Mouse (Mus musculus) bone marrow macrophage, adult 2 months (primary cell): ENCODE data around the gene Dpp8. TPM values are rescaled to one million over a fixed set of nuclear protein-coding genes. Genes with fewer than 3 reads are reported as not detected.
"Not testable (repeated sequence)": the region's sequence is repeated elsewhere in the genome, so short reads cannot be mapped to it uniquely, and the experiment has no call there.

Experiments used
- H3K27ac ChIP-seq: 2 replicates; pipeline ENCODE4 v1.5.1; 2012; ENCODE audit warnings: low read depth, low read length; ENCODE audit not compliant: insufficient read depth
- H3K4me1 ChIP-seq: 2 replicates; pipeline ENCODE4 v1.6.1; 2012; ENCODE audit warnings: low read length; ENCODE audit not compliant: control insufficient read depth, insufficient read depth
- H3K4me3 ChIP-seq: 2 replicates; pipeline ENCODE4 v1.5.1; 2012; ENCODE audit warnings: mild to moderate bottlenecking, low read length, moderate library complexity; ENCODE audit not compliant: insufficient read depth
- CTCF ChIP-seq: IDR thresholded peaks from 2 replicates; pipeline ENCODE4 v1.5.1; 2012; ENCODE audit warnings: low read depth, mild to moderate bottlenecking, low read length, moderate library complexity
- POLR2A ChIP-seq: IDR thresholded peaks from 2 replicates; pipeline ENCODE4 v1.6.1; 2012; ENCODE audit warnings: mild to moderate bottlenecking, low read depth, low read length, borderline replicate concordance
- polyA plus RNA-seq: library from polyadenylated mRNA; stranded (reverse); fragments of >200 nt; gene quantifications from 2 replicates; pipeline ENCODE4 v1.2.4, GENCODE M21; 2012; ENCODE audit not compliant: missing spikeins, insufficient read depth, insufficient read length

Gene Dpp8
- polyA plus RNA-seq, 1 experiment = 73.7 TPM

DNA sequence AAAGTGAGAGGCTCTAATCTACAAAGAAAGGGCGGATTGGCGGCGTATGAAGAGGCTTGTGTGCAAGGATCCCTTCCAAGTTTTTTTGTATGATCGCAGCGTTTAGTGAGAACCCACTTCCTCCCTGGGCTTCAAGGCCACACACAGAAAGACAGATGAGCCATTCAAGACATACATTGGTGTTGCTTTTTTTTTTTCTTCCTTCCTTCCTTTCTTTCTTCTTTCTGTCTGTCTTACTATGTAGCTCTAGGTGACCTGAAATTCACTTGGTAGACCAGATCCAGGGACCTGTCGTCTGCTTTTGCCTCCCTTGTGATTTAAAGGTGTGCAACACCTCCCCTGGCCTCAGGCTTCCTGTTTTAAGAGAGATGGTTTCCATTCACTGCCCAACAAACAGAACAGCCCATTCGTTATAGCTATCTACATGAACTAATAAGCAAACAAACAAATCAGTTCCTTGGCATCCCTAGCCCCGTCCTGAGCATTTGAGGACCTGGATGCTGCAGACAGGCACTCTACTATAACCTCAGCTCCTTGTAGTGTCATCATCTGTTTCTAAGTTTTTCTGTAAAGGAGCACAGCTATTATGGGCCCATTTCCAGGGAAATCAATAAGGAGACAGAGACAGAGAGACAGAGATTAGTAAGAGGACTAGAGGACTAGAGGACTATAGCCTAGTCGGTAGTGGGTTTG, 10.2 kb upstream of the Dpp8 start:
- TF ChIP-seq CTCF = no peak
- no peak for TF ChIP-seq POLR2A
- H3K4me3 ChIP-seq = peak overlapping the region; percentile 98
- H3K4me1 ChIP-seq = peaks cover 35% of the 10 kb centered on the region
- peak overlapping the region; percentile 91 for H3K27ac ChIP-seq

DNA sequence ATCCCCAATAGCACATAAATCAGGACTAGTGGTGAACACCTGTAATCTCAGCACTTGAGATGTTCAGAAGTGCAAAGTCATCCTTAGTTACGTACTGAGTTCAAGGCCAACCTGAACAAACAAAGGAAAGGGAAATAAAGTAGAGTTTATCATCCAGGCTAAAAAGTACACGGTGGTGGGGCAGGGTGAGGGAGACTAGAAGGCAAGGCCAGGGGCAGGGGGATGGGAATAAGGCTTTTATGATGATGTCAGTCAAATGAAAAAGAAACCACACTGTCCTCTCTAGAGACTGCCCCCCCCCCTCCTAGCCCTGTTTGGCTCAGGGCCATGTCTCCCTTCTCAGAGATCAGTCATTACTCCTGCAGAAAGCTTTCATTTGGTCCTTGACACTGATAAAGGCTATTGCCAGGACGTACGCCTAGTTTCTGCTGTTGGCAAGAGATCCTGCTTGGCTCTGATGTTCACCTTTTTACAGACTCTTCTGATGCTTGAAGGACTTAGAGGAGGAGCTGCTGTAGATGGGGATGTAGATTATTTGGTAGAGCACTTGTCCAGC, 9.6 kb upstream of the Dpp8 start:
- Histone ChIP-seq H3K27ac (no peak overlapping the region), H3K4me3 (no peak overlapping the region), H3K4me1 (peaks cover 32% of the 10 kb centered on the region)
- TF ChIP-seq CTCF (no peak), POLR2A (no peak)

DNA sequence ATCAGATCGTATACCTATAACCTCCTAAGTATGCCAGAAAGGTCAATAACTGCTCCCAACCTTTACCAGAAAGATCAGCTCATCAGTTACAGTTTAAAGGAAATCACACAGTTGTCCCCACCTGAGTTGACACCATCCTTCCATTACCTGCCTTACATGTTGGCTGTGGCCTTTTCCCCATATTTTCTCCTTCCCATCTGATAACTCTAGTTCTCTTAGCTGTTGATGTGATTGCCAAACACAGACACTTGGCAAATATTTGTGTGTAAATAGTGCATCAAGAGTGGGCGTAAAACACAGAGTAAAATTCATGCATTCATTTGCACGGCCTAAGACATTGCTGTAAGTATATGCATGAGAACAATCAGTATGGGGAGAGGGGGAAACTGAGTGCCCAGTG, 8.8 kb upstream of the Dpp8 start:
- Histone ChIP-seq H3K4me1 (peaks cover 24% of the 10 kb centered on the region), H3K27ac (no peak overlapping the region), H3K4me3 (no peak overlapping the region)
- TF ChIP-seq CTCF (no peak), POLR2A (no peak)

DNA sequence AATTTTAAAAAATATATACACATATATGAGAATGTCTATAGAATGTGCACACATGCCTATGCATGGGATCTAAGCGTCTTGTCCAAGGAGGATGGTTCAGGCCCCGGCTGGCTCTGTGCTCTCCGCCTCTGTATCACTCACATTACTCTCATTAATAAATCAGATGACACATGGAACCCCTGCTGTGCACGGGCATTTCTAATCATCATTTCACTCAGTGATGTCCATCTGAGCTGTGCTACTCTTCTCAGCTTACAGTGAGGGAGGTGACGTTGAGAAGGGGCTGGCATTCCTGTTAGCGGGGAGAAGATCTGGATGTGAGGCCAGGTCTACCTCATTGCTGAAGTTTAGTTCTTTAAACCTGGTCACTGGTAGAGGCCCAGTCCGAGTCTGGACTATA, 5.0 kb upstream of the Dpp8 start:
- Histone ChIP-seq H3K4me3 (no peak overlapping the region), H3K27ac (no peak overlapping the region), H3K4me1 (peaks cover 7% of the 10 kb centered on the region)
- TF ChIP-seq POLR2A = no peak

DNA sequence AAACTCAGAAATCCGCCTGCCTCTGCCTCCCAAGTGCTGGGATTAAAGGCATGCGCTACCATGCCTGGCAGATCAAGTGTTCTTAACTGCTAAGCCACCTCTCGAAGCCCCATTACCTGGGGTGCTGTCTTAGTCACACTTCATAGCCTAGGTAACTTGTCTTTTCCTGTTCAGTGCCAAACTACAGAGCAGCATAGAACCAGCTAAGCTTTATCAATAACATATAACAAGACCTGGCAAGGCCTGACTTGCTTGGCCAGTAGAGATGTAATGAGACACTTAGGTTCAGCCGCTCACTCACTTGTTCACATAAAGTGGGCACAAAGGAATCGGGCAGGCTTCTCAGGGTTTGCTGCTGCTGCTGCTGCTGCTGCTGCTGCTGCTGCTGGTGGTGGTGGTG, 3.9 kb upstream of the Dpp8 start:
- Histone ChIP-seq H3K4me3 (no peak overlapping the region), H3K27ac (no peak overlapping the region), H3K4me1 (peaks cover 2% of the 10 kb centered on the region)
- TF ChIP-seq CTCF (no peak), POLR2A (no peak)

DNA sequence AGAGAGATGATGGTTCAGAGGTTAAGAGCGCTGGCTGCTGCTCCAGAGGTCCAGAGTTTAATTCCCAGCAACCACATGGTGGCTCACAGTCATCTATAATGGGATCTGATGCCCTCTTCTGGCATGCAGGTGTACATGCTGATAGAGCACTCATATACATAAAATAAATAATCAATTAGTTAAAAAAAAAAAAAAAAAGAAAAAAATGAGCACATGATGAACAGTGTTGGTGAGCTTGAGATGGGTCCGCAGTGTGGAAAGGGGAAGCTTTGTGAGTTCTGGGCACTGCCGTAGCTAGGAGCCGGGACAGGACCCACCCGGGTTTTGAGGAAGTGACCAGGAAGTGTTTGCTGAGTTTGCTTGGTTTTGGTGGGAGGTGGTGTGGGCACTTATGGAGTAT, 859 bp upstream of the Dpp8 start:
- Histone ChIP-seq H3K27ac (peak overlapping the region; percentile 87), H3K4me1 (peaks cover 10% of the 10 kb centered on the region)
- not testable (repeated sequence) for H3K4me3 ChIP-seq

DNA sequence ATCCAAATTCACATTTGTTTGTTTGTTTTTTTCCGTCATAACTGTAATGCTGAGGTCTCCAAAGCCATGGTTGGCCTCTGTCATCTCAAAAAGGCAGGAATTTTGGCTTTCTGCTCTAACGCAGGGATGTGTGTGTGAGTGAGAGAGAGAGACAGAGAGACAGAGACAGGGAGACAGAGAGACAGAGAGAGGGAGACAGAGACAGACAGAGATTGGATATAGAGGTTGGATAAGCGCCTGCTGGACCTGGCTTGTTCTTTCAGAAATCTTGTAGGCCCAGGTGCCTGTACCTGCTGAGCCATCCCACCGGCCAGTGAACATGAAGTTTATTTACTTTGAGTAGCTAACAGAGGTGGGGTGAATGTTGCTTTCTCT, 333 bp upstream of the Dpp8 start:
- TF ChIP-seq CTCF = no peak
- no peak for TF ChIP-seq POLR2A
- Histone ChIP-seq H3K4me3 (peak overlapping the region; percentile 51), H3K4me1 (peaks cover 10% of the 10 kb centered on the region), H3K27ac (peak overlapping the region; percentile 87)

DNA sequence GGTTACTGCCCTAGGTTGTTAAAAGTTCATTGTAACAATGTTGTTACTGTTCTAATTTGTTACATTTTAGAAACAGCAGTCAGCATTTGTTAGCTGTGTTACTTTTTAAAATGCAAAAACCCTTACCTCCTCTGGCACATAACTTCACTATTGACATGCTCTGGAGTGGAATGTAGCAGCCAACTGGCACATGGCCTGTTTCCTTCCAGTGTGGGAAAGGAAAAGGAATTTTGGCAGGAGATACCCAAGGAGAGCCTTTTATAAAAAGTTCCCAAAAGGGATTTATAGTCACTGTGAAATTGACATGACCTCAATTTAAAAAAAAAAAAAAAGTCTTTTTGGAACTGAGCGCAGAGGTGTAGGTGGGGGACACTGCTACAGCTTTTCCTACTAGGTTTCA, 4.2 kb downstream of the Dpp8 start:
- TF ChIP-seq POLR2A = no peak
- TF ChIP-seq CTCF = no peak
- no peak overlapping the region for H3K4me3 ChIP-seq
- no peak overlapping the region for H3K27ac ChIP-seq
- H3K4me1 ChIP-seq = peaks cover 14% of the 10 kb centered on the region

DNA sequence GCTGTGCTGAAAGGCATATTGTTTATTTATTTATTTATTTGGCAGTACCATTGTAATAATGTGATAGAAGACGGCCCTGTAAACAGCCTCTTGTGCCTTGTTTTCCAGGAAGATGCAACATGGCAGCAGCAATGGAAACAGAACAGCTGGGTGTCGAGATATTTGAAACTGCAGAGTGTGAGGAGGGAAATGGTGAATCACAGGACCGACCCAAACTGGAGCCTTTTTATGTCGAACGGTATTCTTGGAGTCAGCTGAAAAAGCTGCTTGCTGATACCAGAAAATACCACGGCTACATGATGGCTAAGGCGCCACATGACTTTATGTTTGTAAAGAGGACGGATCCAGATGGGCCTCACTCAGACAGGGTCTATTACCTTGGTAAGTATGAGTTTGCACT, 4.6 kb downstream of the Dpp8 start:
- Histone ChIP-seq H3K4me1 (peaks cover 12% of the 10 kb centered on the region), H3K4me3 (no peak overlapping the region), H3K27ac (no peak overlapping the region)
- no peak for TF ChIP-seq CTCF
- no peak for TF ChIP-seq POLR2A

DNA sequence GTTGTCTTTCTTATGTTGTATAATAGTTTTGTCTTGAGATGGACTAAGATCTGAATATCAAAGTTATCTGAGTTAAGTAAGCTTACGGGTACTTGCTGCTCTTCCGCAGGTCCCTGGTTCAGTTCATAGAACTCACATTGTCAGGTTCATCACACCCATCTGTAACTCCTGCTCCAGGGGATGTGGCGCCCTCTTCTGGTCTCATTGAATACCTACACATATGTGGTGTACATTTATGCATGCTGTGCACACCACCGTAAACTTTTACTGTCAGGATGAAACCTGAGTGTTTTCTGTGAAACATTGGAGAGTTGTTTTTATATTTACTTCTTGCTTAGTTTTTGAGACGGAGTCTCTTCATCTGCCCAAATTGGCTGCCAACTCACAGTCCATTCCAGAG, 9.2 kb downstream of the Dpp8 start:
- Histone ChIP-seq H3K27ac (no peak overlapping the region), H3K4me3 (no peak overlapping the region), H3K4me1 (peaks cover 6% of the 10 kb centered on the region)
- TF ChIP-seq CTCF = no peak

DNA sequence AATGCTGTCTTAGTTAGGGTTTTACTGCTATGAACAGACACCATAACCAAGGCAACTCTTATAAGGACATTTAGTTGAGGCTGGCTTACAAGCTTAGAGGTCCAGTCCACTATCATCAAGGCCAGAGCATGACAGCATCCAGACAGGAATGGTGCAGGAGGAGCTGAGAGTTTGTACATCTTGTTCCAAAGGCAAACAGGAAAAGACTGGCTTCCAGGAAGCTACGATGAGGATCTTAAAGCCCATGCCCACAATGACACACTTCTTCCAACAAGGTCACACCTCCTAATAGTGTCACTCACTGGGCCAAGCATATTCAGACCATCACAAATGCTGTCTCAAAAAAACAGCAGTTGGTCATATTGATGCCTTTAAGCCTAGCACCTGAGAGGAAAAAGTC, 14.8 kb downstream of the Dpp8 start:
- H3K4me3 ChIP-seq = no peak overlapping the region
- 0 out of 2 replicates have a peak, but pooled peaks cover 2% of the 10 kb centered on the region for H3K4me1 ChIP-seq
- no peak overlapping the region for H3K27ac ChIP-seq
- TF ChIP-seq POLR2A (no peak), CTCF (no peak)
